Mouse (Mus musculus) embryonic facial prominence, embryonic 11.5 days (tissue): ENCODE results near the gene Tspan4. TPM values are rescaled to one million over a fixed set of nuclear protein-coding genes. Genes with fewer than 3 reads are reported as not detected.
A peak's percentile ranks its signal among the peaks of the same experiment; 100 is the strongest.

Experiments
- ATAC-seq: fragments of 200-750 bp; cut with Nextera tagmentation; replicated peaks from 2 replicates; pipeline ENCODE4 v1.8.0; 2017; ENCODE audit warnings: low read depth; ENCODE audit not compliant: insufficient number of reproducible peaks, low FRiP score, low TSS enrichment
- DNase-seq: peaks from one replicate; pipeline ENCODE4 v3.0.0-alpha.2; 2015; ENCODE audit warnings: low spot score
- H3K27ac ChIP-seq: fragments of 300-500 bp; sonication (generic); replicated peaks from 2 replicates; pipeline ENCODE4 v1.5.1; 2014; ENCODE audit warnings: mild to moderate bottlenecking, low read depth, low read length, control low read depth
- H3K27me3 ChIP-seq: fragments of 300-500 bp; sonication (generic); 2 replicates; pipeline ENCODE4 v1.6.1; 2014; ENCODE audit warnings: mild to moderate bottlenecking, low read length, moderate library complexity, mixed read lengths; ENCODE audit not compliant: control insufficient read depth, insufficient read depth
- H3K36me3 ChIP-seq: fragments of 300-500 bp; sonication (generic); replicated peaks from 2 replicates; pipeline ENCODE4 v1.6.1; 2014; ENCODE audit warnings: low read depth, mild to moderate bottlenecking, low read length, moderate library complexity, mixed read lengths; ENCODE audit not compliant: control insufficient read depth, insufficient read depth
- H3K4me1 ChIP-seq: fragments of 300-500 bp; sonication (generic); 2 replicates; pipeline ENCODE4 v1.6.1; 2014; ENCODE audit warnings: low read length, mixed read lengths; ENCODE audit not compliant: control insufficient read depth, insufficient read depth
- H3K4me2 ChIP-seq: fragments of 300-500 bp; sonication (generic); 2 replicates; pipeline ENCODE4 v1.6.1; 2014; ENCODE audit warnings: low read depth, mild to moderate bottlenecking, control low read depth, low read length, moderate library complexity
- H3K4me3 ChIP-seq: fragments of 300-500 bp; sonication (generic); 2 replicates; pipeline ENCODE4 v1.5.1; 2014; ENCODE audit warnings: low read depth, low read length, control low read depth
- H3K9ac ChIP-seq: fragments of 300-500 bp; sonication (generic); replicated peaks from 2 replicates; pipeline ENCODE4 v1.6.1; 2014; ENCODE audit warnings: mild to moderate bottlenecking, control low read depth, low read length
- H3K9me3 ChIP-seq: fragments of 300-500 bp; sonication (generic); replicated peaks from 2 replicates; pipeline ENCODE4 v1.6.1; 2016; ENCODE audit warnings: mild to moderate bottlenecking, low read length, inconsistent platforms, mixed read lengths; ENCODE audit not compliant: control insufficient read depth
- WGBS: fragments of 180-500 bp; shearing (Covaris S2); extraction: QIAGEN DNeasy Blood & Tissue Kit; methylation state at CpG from one replicate; pipeline ENCODE4 v1.1.7; 2014; 5-methylcytosine and 5-hydroxymethylcytosine counted together
- polyA plus RNA-seq: library from polyadenylated mRNA; unstranded; fragments of >200 nt; fragmentation: Nextera tagmentation; extraction: Ambion mirVana; gene quantifications from 2 replicates; pipeline ENCODE4 v1.2.1, GENCODE M21; 2014

Tspan4 gene
- polyA plus RNA-seq, result 24.8 and 27.3 TPM in 2 replicates

- peak; percentile 47 for ATAC-seq
- peak; percentile 89 for DNase-seq
- Histone ChIP-seq H3K9me3 (no peaks in the 10 kb centered on the region), H3K27ac (peak within 1 kb of the TSS; percentile 80), H3K4me1 (peaks cover 4% of the 10 kb centered on the region), H3K4me3 (peak within 1 kb of the TSS; percentile 72), H3K27me3 (no peaks in the 10 kb centered on the region), H3K36me3 (peaks cover 4% of the 10 kb centered on the region; the same call in 1 of the 2 replicates), H3K9ac (peak within 1 kb of the TSS; percentile 91), H3K4me2 (peak within 1 kb of the TSS; percentile 89)
- under 1% methylated on average over 73 of the region's 87 CpGs for WGBS
Measured at GRCm38 (mm10) chr7:141475011-141475804, at the start of gene Tspan4, which contains the start of gene Polr2l. Tspan4 (plus strand) TSS chr7:141475240. Polr2l (minus strand) TSS chr7:141475132.

GRCm38 (mm10) chr7:141426948-141427730 is 47.9 kb upstream of the Tspan4 start:
- WGBS, result 85% methylated on average over 12 of the region's 12 CpGs
- Histone ChIP-seq H3K4me1 (0 out of 2 replicates have a peak, but pooled peaks cover 5% of the 10 kb centered on the region), H3K4me2 (no peak overlapping the region), H3K36me3 (peaks cover 2% of the 10 kb centered on the region; the same call in 1 of the 2 replicates), H3K9me3 (no peaks in the 10 kb centered on the region), H3K4me3 (no peak overlapping the region), H3K9ac (no peak overlapping the region), H3K27ac (no peak overlapping the region), H3K27me3 (no peaks in the 10 kb centered on the region)
- ATAC-seq (no peak), DNase-seq (no peak)

GRCm38 (mm10) chr7:141428701-141429100 is 46.3 kb upstream of the Tspan4 start:
- Histone ChIP-seq H3K27me3 (no peaks in the 10 kb centered on the region), H3K4me2 (peak overlapping the region; percentile 66; the same call in 1 of the 2 replicates), H3K9me3 (no peaks in the 10 kb centered on the region), H3K4me1 (0 out of 2 replicates have a peak, but pooled peaks cover 5% of the 10 kb centered on the region), H3K27ac (no peak overlapping the region), H3K9ac (no peak overlapping the region), H3K4me3 (peak overlapping the region; percentile 32; the same call in 1 of the 2 replicates), H3K36me3 (peaks cover 2% of the 10 kb centered on the region; the same call in 1 of the 2 replicates)
- WGBS, result 54% methylated on average over 5 of the region's 5 CpGs
- no peak for ATAC-seq
- DNase-seq, result no peak

GRCm38 (mm10) chr7:141429310-141429709 is 45.7 kb upstream of the Tspan4 start, which contains the start of gene Cend1:
Cend1 (minus strand) TSS chr7:141429491.
- 2% methylated on average over 19 of the region's 19 CpGs for WGBS
- peak; percentile 82 for ATAC-seq
- peaks cover 2% of the 10 kb centered on the region; the same call in 1 of the 2 replicates for H3K36me3 ChIP-seq
- H3K4me3 ChIP-seq, result peak within 1 kb of the TSS; percentile 32
- H3K9ac ChIP-seq, result peak within 1 kb of the TSS; percentile 46
- peak; percentile 85 for DNase-seq
- no peak within 1 kb of the TSS for H3K27ac ChIP-seq
- no peaks in the 10 kb centered on the region for H3K9me3 ChIP-seq
- peak within 1 kb of the TSS; percentile 66 for H3K4me2 ChIP-seq
- 0 out of 2 replicates have a peak, but pooled peaks cover 5% of the 10 kb centered on the region for H3K4me1 ChIP-seq
- H3K27me3 ChIP-seq, result no peaks in the 10 kb centered on the region

- no peak for ATAC-seq
- Histone ChIP-seq H3K9me3 (no peaks in the 10 kb centered on the region), H3K27me3 (no peaks in the 10 kb centered on the region), H3K4me2 (no peak overlapping the region), H3K9ac (no peak overlapping the region; the same call in 1 of the 2 replicates), H3K4me1 (peaks cover 5% of the 10 kb centered on the region; the same call in 1 of the 2 replicates), H3K36me3 (peaks cover 2% of the 10 kb centered on the region; the same call in 1 of the 2 replicates), H3K4me3 (no peak overlapping the region), H3K27ac (no peak overlapping the region)
- DNase-seq, result no peak
- WGBS, result 63% methylated on average over 9 of the region's 9 CpGs
Measured at GRCm38 (mm10) chr7:141429840-141430584, 45.0 kb upstream of the Tspan4 start.

- Histone ChIP-seq H3K9me3 (no peaks in the 10 kb centered on the region), H3K4me2 (no peak overlapping the region), H3K27ac (no peak overlapping the region), H3K4me3 (no peak overlapping the region), H3K36me3 (peaks cover 2% of the 10 kb centered on the region; the same call in 1 of the 2 replicates), H3K9ac (no peak overlapping the region), H3K27me3 (no peaks in the 10 kb centered on the region), H3K4me1 (peaks cover 5% of the 10 kb centered on the region; the same call in 1 of the 2 replicates)
- WGBS, result 92% methylated on average over 9 of the region's 9 CpGs
- no peak for ATAC-seq
- DNase-seq, result no peak
Measured at GRCm38 (mm10) chr7:141430585-141431240, 44.3 kb upstream of the Tspan4 start.
